Mouse (Mus musculus): Measurements from ENCODE around the gene Ldhd. TPM values are rescaled to one million over a fixed set of nuclear protein-coding genes. Genes with fewer than 3 reads are reported as not detected.

The Ldhd gene
- polyA plus RNA-seq, 1 experiment from 2014 or later = 1.5 TPM

DNA sequence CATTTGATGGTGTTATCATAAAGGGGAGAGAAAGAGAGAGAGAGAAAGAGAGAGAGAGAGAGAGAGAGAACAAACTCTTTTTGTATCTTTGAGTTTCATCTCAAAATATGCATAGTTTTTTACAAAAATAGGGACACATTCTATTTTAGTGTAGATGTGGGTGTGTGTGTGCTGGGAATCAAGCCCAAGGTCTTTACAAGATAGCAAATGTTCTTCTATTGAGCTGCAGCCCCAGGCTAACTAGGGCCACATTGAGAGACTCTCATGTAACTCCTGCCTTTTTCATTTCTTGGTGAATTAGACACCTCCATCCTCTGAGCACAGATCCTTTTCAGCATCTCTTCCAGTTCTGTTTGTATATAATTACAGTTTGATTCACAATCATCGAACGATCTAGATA lies 10.9 kb upstream of the Ldhd start:
- no peak overlapping the region for H3K27ac ChIP-seq (ENCODE audit: low read length)
- H3K9me3 ChIP-seq (ENCODE audit: control insufficient read depth, low read depth, low read length) = no peaks in the 10 kb centered on the region
- no peak overlapping the region for H3K4me2 ChIP-seq (replicated peaks; ENCODE audit: low read depth, low read length)
- no peak for ATAC-seq (ENCODE audit: insufficient number of reproducible peaks, insufficient read depth, low FRiP score, low read depth)
- no peaks in the 10 kb centered on the region for H3K27me3 ChIP-seq (ENCODE audit: control insufficient read depth, insufficient read depth, low read length)
- H3K4me1 ChIP-seq (ENCODE audit: control insufficient read depth, insufficient read depth, low read length) = no peaks in the 10 kb centered on the region; the same call in 1 of the 2 replicates
- no peaks in the 10 kb centered on the region for H3K36me3 ChIP-seq (ENCODE audit: control insufficient read depth, insufficient read depth, low read length)
- H3K9ac ChIP-seq (replicated peaks; ENCODE audit: low read depth, low read length) = no peak overlapping the region
- 91% methylated on average over 2 of the region's 2 CpGs for WGBS
- H3K4me3 ChIP-seq (ENCODE audit: low read depth, low read length) = no peak overlapping the region

DNA sequence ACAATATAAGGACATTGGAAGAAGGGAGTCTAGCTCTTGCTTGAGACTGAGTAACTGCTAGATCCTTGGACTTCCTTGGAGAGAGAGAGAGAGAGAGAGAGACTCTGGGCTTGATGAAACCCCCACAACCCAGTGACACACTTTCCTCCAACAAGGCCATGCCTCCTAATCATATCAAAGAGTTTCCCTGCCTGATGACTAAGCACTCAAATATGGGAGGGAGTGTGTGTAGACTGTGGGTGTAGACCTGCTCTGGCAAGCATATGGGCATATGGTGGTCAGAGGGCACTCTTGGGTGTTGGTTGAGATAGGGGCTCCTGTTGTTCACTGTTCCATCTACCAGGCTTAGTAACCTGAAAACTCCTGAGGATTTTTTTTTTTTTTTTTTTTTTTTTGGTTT lies 7.9 kb upstream of the Ldhd start:
- Histone ChIP-seq H3K9me3 (ENCODE audit: control insufficient read depth, low read depth, low read length) (no peaks in the 10 kb centered on the region), H3K4me2 (replicated peaks; ENCODE audit: low read depth, low read length) (no peak overlapping the region), H3K4me3 (ENCODE audit: low read depth, low read length) (no peak overlapping the region), H3K4me1 (ENCODE audit: control insufficient read depth, insufficient read depth, low read length) (no peaks in the 10 kb centered on the region; the same call in 1 of the 2 replicates), H3K27ac (ENCODE audit: low read length) (no peak overlapping the region), H3K36me3 (ENCODE audit: control insufficient read depth, insufficient read depth, low read length) (no peaks in the 10 kb centered on the region), H3K27me3 (ENCODE audit: control insufficient read depth, insufficient read depth, low read length) (no peaks in the 10 kb centered on the region), H3K9ac (replicated peaks; ENCODE audit: low read depth, low read length) (no peak overlapping the region)
- 0 out of 2 replicates have a peak, but pooled peaks have one; percentile 34 for ATAC-seq (ENCODE audit: insufficient number of reproducible peaks, insufficient read depth, low FRiP score, low read depth)

DNA sequence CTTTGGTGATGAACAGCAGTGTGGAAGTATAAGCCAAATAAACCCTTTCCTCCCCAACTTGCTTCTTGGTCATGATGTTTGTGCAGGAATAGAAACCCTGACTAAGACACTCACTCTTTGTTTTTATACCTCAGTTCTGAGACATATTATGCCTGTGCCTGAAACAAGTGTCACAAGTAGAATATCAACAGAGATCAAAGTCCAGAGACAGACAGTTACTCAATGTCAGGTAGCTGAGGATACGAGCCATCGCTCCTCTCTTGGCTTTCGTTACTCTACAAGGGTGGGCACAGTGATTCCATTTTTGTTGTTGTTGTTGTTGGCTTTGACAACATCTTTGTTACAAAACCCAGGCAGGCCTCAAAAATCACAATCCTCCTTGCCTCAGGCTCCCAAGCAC lies 2.8 kb upstream of the Ldhd start:
- Histone ChIP-seq H3K27ac (ENCODE audit: low read length) (no peak overlapping the region), H3K4me2 (replicated peaks; ENCODE audit: low read depth, low read length) (no peak overlapping the region), H3K4me1 (ENCODE audit: control insufficient read depth, insufficient read depth, low read length) (no peaks in the 10 kb centered on the region), H3K4me3 (ENCODE audit: low read depth, low read length) (no peak overlapping the region), H3K27me3 (ENCODE audit: control insufficient read depth, insufficient read depth, low read length) (no peaks in the 10 kb centered on the region), H3K36me3 (ENCODE audit: control insufficient read depth, insufficient read depth, low read length) (no peaks in the 10 kb centered on the region), H3K9me3 (ENCODE audit: control insufficient read depth, low read depth, low read length) (no peaks in the 10 kb centered on the region), H3K9ac (replicated peaks; ENCODE audit: low read depth, low read length) (no peak overlapping the region)
- WGBS = 98% methylated on average over 3 of the region's 3 CpGs
- no peak for ATAC-seq (ENCODE audit: insufficient number of reproducible peaks, insufficient read depth, low FRiP score, low read depth)

DNA sequence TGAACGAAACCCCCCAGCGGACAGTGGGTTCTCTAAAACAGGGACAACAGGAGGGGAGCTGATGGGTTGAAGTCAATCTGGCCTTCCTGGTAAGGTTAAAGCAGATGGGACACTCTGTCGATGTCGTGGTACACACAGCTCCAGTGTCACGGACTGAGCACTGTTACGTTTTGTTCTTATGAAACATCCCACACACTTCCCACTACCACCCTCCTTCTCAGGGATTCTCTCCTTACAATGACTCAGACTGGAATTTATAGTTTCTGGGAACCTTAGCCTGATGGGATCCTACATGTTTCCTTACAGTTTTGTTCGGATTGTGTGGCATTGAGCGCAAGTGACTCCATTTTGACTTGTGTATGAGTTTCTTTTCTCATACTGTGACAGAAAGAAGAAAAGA lies 1.4 kb upstream of the Ldhd start:
- Histone ChIP-seq H3K27ac (ENCODE audit: low read length) (no peak overlapping the region), H3K9me3 (ENCODE audit: control insufficient read depth, low read depth, low read length) (no peaks in the 10 kb centered on the region), H3K4me2 (replicated peaks; ENCODE audit: low read depth, low read length) (no peak overlapping the region), H3K4me1 (ENCODE audit: control insufficient read depth, insufficient read depth, low read length) (no peaks in the 10 kb centered on the region), H3K4me3 (ENCODE audit: low read depth, low read length) (no peak overlapping the region), H3K36me3 (ENCODE audit: control insufficient read depth, insufficient read depth, low read length) (no peaks in the 10 kb centered on the region; the same call in 1 of the 2 replicates), H3K9ac (replicated peaks; ENCODE audit: low read depth, low read length) (no peak overlapping the region), H3K27me3 (ENCODE audit: control insufficient read depth, insufficient read depth, low read length) (no peaks in the 10 kb centered on the region)
- 95% methylated on average over 8 of the region's 8 CpGs for WGBS
- no peak for ATAC-seq (ENCODE audit: insufficient number of reproducible peaks, insufficient read depth, low FRiP score, low read depth)

DNA sequence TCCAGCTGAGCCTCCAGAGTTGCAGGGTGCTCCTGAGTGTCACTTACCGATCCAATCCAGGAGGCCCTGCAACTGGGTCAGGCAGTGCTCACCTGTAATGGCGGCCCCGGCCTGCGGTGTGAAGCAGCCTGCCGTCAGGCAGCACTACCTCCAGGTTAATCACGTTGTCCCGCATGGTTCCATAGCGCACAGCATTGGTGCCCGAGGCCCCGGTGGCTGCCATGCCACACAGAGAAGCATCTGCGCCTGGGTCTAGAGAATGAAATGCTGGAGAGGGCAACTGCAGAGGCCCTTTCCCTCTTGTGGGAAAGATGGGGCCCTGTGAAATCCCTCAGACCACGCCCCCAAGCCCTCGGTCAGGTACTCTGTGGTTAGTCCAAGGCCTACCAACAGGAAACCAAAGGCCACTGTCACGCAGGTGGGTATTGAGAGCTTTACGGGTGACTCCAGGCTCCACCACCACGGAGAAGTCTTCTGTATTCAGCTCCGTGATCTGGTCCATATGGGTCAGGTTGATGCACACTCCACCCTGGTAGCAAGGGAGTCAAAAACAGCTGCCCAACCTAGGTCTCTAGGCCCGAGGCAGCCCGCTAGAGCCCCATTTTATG lies 1.2 kb downstream of the Ldhd start:
- WGBS = 82% methylated on average over 19 of the region's 19 CpGs
- no peak for ATAC-seq (ENCODE audit: insufficient number of reproducible peaks, insufficient read depth, low FRiP score, low read depth)

DNA sequence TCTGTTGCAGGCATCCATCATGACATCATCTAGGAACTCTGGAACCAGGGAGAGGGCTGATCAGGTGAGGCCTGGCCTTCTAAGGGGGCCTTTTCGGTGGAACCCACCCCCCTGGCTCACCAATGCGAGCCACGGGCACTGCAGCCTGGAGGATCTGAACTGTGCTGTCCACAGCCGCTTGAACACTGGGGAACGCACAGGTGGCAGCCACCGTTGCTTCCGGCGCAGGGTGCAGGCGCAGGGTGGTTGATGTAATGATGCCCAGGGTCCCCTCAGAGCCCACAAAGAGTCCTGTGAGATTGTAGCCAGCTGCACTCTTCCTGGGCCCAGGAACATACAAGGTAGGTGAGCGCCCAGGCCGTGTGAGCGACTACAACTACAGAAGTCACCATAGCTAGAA lies 1.8 kb downstream of the Ldhd start:
- no peak overlapping the region for H3K4me2 ChIP-seq (replicated peaks; ENCODE audit: low read depth, low read length)
- no peak overlapping the region for H3K27ac ChIP-seq (ENCODE audit: low read length)
- no peaks in the 10 kb centered on the region for H3K27me3 ChIP-seq (ENCODE audit: control insufficient read depth, insufficient read depth, low read length)
- H3K4me1 ChIP-seq (ENCODE audit: control insufficient read depth, insufficient read depth, low read length) = no peaks in the 10 kb centered on the region
- no peak overlapping the region for H3K4me3 ChIP-seq (ENCODE audit: low read depth, low read length)
- 92% methylated on average over 12 of the region's 12 CpGs for WGBS
- H3K36me3 ChIP-seq (ENCODE audit: control insufficient read depth, insufficient read depth, low read length) = peaks cover 2% of the 10 kb centered on the region; the same call in 1 of the 2 replicates
- no peak overlapping the region for H3K9ac ChIP-seq (replicated peaks; ENCODE audit: low read depth, low read length)
- H3K9me3 ChIP-seq (ENCODE audit: control insufficient read depth, low read depth, low read length) = no peaks in the 10 kb centered on the region
- ATAC-seq (ENCODE audit: insufficient number of reproducible peaks, insufficient read depth, low FRiP score, low read depth) = no peak

More for the DNA sequence above, 1.2 kb downstream of the Ldhd start:
- H3K27me3 ChIP-seq (ENCODE audit: control insufficient read depth, insufficient read depth, low read length) = no peaks in the 10 kb centered on the region
- H3K36me3 ChIP-seq (ENCODE audit: control insufficient read depth, insufficient read depth, low read length) = no peaks in the 10 kb centered on the region; the same call in 1 of the 2 replicates
- no peak overlapping the region for H3K4me3 ChIP-seq (ENCODE audit: low read depth, low read length)
- H3K4me2 ChIP-seq (replicated peaks; ENCODE audit: low read depth, low read length) = no peak overlapping the region
- H3K27ac ChIP-seq (ENCODE audit: low read length) = no peak overlapping the region
- no peaks in the 10 kb centered on the region for H3K9me3 ChIP-seq (ENCODE audit: control insufficient read depth, low read depth, low read length)
- H3K4me1 ChIP-seq (ENCODE audit: control insufficient read depth, insufficient read depth, low read length) = no peaks in the 10 kb centered on the region
- H3K9ac ChIP-seq (replicated peaks; ENCODE audit: low read depth, low read length) = no peak overlapping the region

DNA sequence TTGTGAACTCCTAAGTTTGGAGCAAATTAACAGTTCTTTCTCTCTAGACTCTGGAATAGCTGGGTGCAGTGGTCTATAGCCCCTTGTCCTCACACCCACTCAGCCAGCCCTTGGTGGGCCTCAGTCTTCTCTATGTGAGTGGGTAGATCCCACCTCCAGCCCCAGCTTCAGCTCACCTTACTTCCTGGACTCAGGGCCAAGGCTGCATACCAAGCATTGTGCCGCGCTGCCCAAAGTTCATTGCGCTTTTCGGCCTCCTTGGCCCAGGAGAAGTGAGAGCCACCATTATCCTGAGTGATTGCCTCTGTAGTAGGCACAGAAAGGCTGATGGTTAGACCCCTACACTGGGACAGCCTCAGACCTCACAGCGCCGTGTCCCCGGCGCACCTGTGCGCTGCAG lies 2.3 kb downstream of the Ldhd start:
- Histone ChIP-seq H3K4me3 (ENCODE audit: low read depth, low read length) (no peak overlapping the region), H3K27me3 (ENCODE audit: control insufficient read depth, insufficient read depth, low read length) (no peaks in the 10 kb centered on the region), H3K4me2 (replicated peaks; ENCODE audit: low read depth, low read length) (no peak overlapping the region), H3K9ac (replicated peaks; ENCODE audit: low read depth, low read length) (no peak overlapping the region), H3K9me3 (ENCODE audit: control insufficient read depth, low read depth, low read length) (no peaks in the 10 kb centered on the region), H3K27ac (ENCODE audit: low read length) (no peak overlapping the region), H3K4me1 (ENCODE audit: control insufficient read depth, insufficient read depth, low read length) (no peaks in the 10 kb centered on the region), H3K36me3 (ENCODE audit: control insufficient read depth, insufficient read depth, low read length) (peaks cover 2% of the 10 kb centered on the region; the same call in 1 of the 2 replicates)
- ATAC-seq (ENCODE audit: insufficient number of reproducible peaks, insufficient read depth, low FRiP score, low read depth) = no peak
- WGBS = 98% methylated on average over 9 of the region's 9 CpGs

DNA sequence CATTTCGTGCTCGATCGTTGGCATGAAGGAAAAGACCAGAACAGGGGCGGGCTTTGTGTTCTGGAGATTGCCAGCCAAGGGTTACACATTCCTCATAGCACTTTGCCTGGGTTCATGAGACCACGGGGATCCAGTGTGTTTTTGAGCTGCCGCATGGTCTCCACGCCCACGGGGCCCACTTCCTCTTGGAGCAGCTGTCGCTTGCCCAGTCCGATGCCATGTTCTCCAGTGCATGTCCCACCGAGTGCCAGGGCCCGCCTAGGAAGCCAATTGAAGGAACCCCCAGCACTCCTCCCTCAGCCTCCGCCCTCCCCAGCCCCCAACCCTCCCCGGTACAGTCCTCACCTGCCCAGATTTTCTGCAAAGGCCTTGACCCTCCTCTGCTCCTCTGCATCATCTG lies 3.2 kb downstream of the Ldhd start:
- H3K4me2 ChIP-seq (replicated peaks; ENCODE audit: low read depth, low read length) = no peak overlapping the region
- H3K4me3 ChIP-seq (ENCODE audit: low read depth, low read length) = no peak overlapping the region
- no peaks in the 10 kb centered on the region for H3K27me3 ChIP-seq (ENCODE audit: control insufficient read depth, insufficient read depth, low read length)
- no peak overlapping the region for H3K9ac ChIP-seq (replicated peaks; ENCODE audit: low read depth, low read length)
- H3K36me3 ChIP-seq (ENCODE audit: control insufficient read depth, insufficient read depth, low read length) = peaks cover 7% of the 10 kb centered on the region; the same call in 1 of the 2 replicates
- no peaks in the 10 kb centered on the region for H3K9me3 ChIP-seq (ENCODE audit: control insufficient read depth, low read depth, low read length)
- WGBS = 91% methylated on average over 14 of the region's 14 CpGs
- ATAC-seq (ENCODE audit: insufficient number of reproducible peaks, insufficient read depth, low FRiP score, low read depth) = no peak
- H3K27ac ChIP-seq (ENCODE audit: low read length) = no peak overlapping the region
- no peaks in the 10 kb centered on the region for H3K4me1 ChIP-seq (ENCODE audit: control insufficient read depth, insufficient read depth, low read length)

DNA sequence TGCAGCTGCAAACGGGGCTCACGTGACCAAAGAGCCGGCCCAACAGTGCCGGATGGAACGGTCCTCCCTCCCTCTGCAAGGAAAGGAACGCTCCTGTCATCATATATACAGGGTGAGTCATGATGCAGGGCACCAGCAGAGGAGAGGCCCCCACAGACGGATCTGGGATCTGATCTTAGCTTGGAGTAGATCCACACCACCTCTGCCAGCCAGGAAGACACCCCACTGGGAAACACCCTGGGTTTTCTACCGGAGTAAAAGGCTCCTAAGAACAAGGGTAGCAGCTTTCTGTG lies 3.7 kb downstream of the Ldhd start:
- H3K4me1 ChIP-seq (ENCODE audit: control insufficient read depth, insufficient read depth, low read length) = no peaks in the 10 kb centered on the region
- H3K36me3 ChIP-seq (ENCODE audit: control insufficient read depth, insufficient read depth, low read length) = peaks cover 11% of the 10 kb centered on the region; the same call in 1 of the 2 replicates
- no peak overlapping the region for H3K9ac ChIP-seq (replicated peaks; ENCODE audit: low read depth, low read length)
- no peaks in the 10 kb centered on the region for H3K27me3 ChIP-seq (ENCODE audit: control insufficient read depth, insufficient read depth, low read length)
- no peak overlapping the region for H3K27ac ChIP-seq (ENCODE audit: low read length)
- ATAC-seq (ENCODE audit: insufficient number of reproducible peaks, insufficient read depth, low FRiP score, low read depth) = no peak
- H3K4me2 ChIP-seq (replicated peaks; ENCODE audit: low read depth, low read length) = no peak overlapping the region
- WGBS = 59% methylated on average over 8 of the region's 8 CpGs
- H3K9me3 ChIP-seq (ENCODE audit: control insufficient read depth, low read depth, low read length) = no peaks in the 10 kb centered on the region
- no peak overlapping the region for H3K4me3 ChIP-seq (ENCODE audit: low read depth, low read length)

All from stomach, embryonic 14.5 days (tissue).